Mouse (Mus musculus): ENCODE data around the gene Vstm2l. TPM values are rescaled to one million over a fixed set of nuclear protein-coding genes. Genes with fewer than 3 reads are reported as not detected.

The Vstm2l gene
- total RNA-seq, 4 experiments from 2014 or later, result 131 to 164 (median 153) TPM

DNA sequence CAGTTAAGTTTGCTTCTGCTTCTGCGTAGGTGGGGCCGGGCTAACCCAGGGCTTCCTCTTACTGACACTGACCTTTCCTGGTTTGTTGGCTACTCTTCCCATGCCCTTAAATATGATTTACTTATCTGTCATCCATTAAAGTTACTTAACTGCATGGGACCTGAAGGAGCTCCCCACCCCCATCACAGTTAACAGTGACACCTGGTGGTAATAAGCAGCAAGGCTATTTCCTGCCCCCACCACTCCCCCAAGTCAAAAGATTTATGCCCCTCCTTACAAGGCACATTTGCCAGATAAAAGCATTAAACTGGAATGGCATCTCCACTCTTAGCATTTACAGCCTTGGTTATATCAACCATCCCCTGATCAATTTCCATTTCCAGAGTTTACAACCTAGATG is 75.5 kb downstream of the Vstm2l start:
- no peak for DNase-seq (ENCODE audit: low spot score in 2 of 2)

DNA sequence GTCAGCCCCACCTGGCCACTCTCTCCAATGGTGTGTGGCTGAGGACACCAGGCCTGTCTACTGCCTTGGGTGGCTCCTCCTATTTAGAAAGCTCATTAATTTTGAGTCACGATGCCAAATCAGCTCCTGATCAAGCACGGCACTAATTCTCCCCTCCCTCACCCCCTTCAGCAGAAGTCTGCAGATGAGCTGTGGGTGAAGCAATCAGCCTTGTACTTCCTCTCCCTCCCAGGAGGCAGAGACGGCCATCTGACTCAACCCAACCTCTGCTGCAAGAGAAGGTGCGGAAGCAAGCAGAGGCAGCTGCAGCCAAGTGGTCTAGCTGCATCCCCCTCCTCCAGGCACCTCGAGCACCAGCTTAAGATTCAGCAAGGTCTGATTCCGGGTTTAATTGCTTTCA is 76.6 kb downstream of the Vstm2l start:
- DNase-seq (ENCODE audit: low spot score in 2 of 2), result no peak

DNA sequence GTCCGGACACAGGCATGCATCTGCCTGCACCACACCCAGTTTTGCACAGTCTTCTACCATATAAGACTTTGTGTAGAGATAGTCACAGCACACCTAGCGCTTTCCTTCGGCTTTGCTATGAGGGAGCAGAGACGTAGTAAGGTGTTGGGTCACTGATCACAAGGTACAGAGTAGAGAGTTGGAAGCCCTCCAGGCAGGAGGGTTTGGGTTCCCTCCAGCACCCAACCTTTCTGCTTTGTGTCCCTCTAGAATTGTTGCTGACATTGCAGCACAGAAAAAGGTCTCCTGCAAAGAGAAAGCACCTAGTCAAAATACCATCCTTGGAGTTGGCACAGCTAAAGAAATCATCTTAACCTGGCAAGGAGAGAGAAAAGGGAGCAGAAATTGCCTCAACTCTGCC is 78.0 kb downstream of the Vstm2l start:
- no peak for DNase-seq (ENCODE audit: low spot score in 2 of 2)

Other genes with a start within 250 kb of the Vstm2l start
- gene Ctnnbl1, start 177.3 kb upstream of the Vstm2l start, total RNA-seq (2022), result 10 to 100 TPM; 24.6 to 28.4 (median 27.7) TPM
- gene Tti1, start 113.8 kb downstream of the Vstm2l start, total RNA-seq (2022), result 10 to 100 TPM; 23.6 to 25.7 (median 24.7) TPM
- gene Rprd1b, start 113.8 kb downstream of the Vstm2l start, total RNA-seq (2022), result 10 to 100 TPM; 64.6 to 72.5 (median 68.2) TPM
- 10 to 100 TPM in 3 of 4 experiments, 1 to 10 TPM in 1; 9.3 to 13.7 (median 10.1) TPM for gene Tgm2, start 231.8 kb downstream of the Vstm2l start, total RNA-seq (2022)